Mouse (Mus musculus): ENCODE measurements around the gene Ubap1. TPM values are rescaled to one million over a fixed set of nuclear protein-coding genes. Genes with fewer than 3 reads are reported as not detected.
A peak's percentile ranks its signal among the peaks of the same experiment; 100 is the strongest.

The Ubap1 gene
- polyA plus RNA-seq, 1 experiment, result 28.5 TPM

DNA sequence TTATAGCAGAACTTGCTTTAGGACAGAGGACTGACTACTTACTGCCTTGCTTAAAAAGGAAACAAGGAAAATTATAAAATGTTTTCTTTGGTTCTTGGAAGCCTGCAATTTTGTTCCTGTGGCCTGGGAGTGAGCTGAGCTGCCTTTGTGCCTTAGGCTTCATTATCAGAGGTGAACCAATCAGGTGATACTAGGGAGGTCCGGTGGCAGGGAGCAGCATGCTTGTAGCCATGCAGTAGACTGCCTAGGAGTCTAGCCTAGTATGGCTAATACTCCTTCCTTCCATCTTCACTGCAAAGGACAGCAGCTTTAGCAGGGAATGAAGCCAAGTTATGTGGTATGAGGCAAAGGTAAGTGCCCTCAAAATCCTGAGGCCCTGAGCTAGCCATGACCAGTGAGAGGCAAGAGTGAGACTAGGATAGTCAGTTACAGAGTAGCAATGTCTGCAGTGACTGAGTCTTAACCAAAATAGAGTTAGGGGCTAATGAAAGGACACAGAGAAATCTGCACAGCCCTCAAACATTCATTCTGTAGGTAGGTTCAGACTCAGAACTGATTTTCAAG, 37.7 kb downstream of the Ubap1 start:
- H3K4me3 ChIP-seq (replicated peaks), result peak overlapping the region; percentile 39
- H3K27me3 ChIP-seq (replicated peaks), result no peaks in the 10 kb centered on the region
- H3K4me1 ChIP-seq, result peaks cover 55% of the 10 kb centered on the region
- no peaks in the 10 kb centered on the region for H3K9me3 ChIP-seq
- H3K36me3 ChIP-seq (replicated peaks; ENCODE audit: low read length), result peaks cover 95% of the 10 kb centered on the region
- TF ChIP-seq GATA1 (IDR thresholded peaks at IDR 0.05; ENCODE audit: borderline replicate concordance, low read length), result no peak
- no peak for TF ChIP-seq FLI1 (IDR thresholded peaks at IDR 0.05; ENCODE audit: low read length)

DNA sequence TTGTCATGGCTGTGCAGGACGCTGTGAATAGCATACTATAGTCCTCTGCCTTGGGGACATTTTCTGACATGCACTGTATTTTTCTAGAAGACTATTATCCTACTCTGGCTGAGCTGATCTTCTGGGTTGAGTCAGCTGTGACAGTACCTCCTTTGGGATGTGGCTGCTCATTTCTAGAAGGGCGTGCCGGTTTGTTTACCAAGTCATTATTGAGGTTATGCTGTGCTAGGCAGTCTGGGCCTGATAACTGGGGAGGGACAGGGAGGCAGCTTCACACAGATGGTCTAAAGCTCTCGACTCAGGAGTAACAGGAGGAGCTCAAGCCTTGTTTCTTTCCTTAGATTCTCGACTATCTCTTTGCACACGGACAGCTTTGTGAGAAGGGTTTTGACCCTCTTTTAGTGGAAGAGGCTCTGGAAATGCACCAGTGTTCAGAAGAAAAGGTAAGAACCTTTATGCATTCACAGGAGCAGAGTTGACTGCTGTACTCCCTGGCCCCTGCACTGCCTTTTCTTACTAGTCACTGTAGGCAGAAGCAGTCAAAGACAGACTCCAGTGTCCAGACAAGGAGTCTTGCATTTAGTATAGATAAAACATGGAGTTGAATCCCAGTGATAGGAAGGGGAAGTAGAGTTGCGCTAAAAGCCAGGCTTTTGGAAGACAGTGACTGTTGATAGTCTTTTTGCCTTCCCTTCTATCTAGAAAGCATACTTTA, 39.1 kb downstream of the Ubap1 start:
- H3K27me3 ChIP-seq (replicated peaks), result no peaks in the 10 kb centered on the region
- H3K9me3 ChIP-seq, result no peaks in the 10 kb centered on the region
- peaks cover 55% of the 10 kb centered on the region for H3K4me1 ChIP-seq
- H3K4me3 ChIP-seq (replicated peaks), result peak overlapping the region; percentile 80
- no peak for TF ChIP-seq FLI1 (IDR thresholded peaks at IDR 0.05; ENCODE audit: low read length)
- peaks cover 97% of the 10 kb centered on the region for H3K36me3 ChIP-seq (replicated peaks; ENCODE audit: low read length)

DNA sequence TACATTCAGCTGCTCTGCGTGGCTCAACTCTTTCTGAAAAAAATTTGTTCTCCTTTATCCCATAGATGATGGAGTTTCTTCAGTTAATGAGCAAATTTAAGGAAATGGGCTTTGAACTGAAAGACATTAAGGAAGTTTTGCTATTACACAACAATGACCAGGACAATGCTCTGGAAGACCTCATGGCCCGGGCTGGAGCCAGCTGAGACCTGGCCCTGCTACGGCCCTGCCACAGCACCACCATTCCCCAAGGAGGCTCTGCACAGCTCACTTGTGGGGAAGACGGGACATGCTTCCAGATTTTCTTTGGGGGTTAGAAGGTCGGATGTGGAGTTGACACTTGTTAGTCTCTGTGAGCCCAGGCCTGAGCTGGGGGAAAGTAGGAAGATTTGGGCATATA, 39.8 kb downstream of the Ubap1 start:
- Histone ChIP-seq H3K36me3 (replicated peaks; ENCODE audit: low read length) (peaks cover 97% of the 10 kb centered on the region), H3K4me3 (replicated peaks) (peak overlapping the region; percentile 71), H3K9me3 (no peaks in the 10 kb centered on the region), H3K4me1 (peaks cover 52% of the 10 kb centered on the region), H3K27me3 (replicated peaks) (no peaks in the 10 kb centered on the region)
- no peak for TF ChIP-seq FLI1 (IDR thresholded peaks at IDR 0.05; ENCODE audit: low read length)

DNA sequence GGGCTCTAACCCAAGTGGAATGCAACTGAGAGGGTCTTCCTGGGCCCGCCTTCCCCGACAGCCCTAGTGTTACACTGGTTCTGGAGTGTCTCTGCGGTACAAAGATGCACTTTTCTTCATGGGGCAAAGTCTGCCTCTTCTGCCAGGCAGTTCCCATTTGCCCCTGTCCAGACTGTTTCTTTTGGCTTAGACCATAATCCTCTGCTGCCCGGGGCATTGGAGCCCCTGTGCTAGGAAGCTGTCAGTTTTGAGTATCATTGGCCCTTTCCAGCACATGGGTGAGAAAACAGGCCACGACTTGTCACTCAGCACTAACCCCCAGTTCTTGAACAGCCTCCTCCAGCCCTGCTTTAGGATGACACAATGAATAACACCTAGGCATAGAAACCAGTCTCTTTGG, 40.4 kb downstream of the Ubap1 start:
- Histone ChIP-seq H3K9me3 (no peaks in the 10 kb centered on the region), H3K27me3 (replicated peaks) (no peaks in the 10 kb centered on the region), H3K36me3 (replicated peaks; ENCODE audit: low read length) (peaks cover 97% of the 10 kb centered on the region), H3K4me1 (peaks cover 52% of the 10 kb centered on the region), H3K4me3 (replicated peaks) (peak overlapping the region; percentile 39)
- no peak for TF ChIP-seq FLI1 (IDR thresholded peaks at IDR 0.05; ENCODE audit: low read length)
- no peak for TF ChIP-seq GATA1 (IDR thresholded peaks at IDR 0.05; ENCODE audit: borderline replicate concordance, low read length)

DNA sequence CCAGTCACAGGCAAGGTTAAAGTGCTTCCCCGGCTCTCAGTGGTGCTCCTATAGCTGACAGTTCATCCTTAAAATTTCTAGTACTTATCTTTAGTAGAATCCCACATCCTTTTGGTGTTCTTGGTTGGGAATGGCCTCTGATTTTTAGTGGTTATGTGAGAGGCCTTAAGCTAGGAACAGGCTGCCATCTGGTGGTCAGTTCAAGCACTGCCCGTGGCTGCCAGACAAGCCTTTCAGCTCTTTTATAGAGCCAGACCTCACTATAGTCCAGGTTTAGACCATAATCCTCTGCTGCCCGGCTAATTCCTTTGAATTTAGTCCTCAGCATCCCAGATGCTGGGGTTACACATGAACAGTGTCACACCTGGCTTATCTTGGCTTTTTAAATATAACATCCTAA, 41.3 kb downstream of the Ubap1 start:
- peaks cover 52% of the 10 kb centered on the region for H3K4me1 ChIP-seq
- H3K36me3 ChIP-seq (replicated peaks; ENCODE audit: low read length), result peaks cover 97% of the 10 kb centered on the region
- H3K9me3 ChIP-seq, result no peaks in the 10 kb centered on the region
- H3K27me3 ChIP-seq (replicated peaks), result no peaks in the 10 kb centered on the region
- H3K4me3 ChIP-seq (replicated peaks), result no peak overlapping the region
- no peak for TF ChIP-seq FLI1 (IDR thresholded peaks at IDR 0.05; ENCODE audit: low read length)
- no peak for TF ChIP-seq GATA1 (IDR thresholded peaks at IDR 0.05; ENCODE audit: borderline replicate concordance, low read length)

DNA sequence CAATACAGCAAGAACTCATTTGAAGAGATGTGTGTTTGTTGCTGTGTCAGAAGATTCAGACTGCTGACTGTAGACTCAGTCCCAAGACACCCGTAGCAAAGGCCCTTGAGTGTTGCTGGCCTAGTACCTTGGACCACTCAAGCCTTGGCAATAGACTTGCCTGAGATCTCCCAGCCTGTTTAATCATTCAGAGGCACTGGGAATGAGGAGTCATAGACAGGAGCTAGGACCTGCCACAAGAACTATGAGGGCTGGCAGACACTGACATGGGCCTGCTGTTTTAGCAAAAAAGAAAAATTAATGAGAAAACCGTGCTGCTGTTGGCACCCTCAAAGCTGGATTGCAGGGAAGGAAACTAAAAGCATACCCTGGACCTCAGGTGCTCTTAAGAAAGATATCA, 42.2 kb downstream of the Ubap1 start:
- Histone ChIP-seq H3K9me3 (no peaks in the 10 kb centered on the region), H3K4me3 (replicated peaks) (no peak overlapping the region), H3K27me3 (replicated peaks) (no peaks in the 10 kb centered on the region), H3K36me3 (replicated peaks; ENCODE audit: low read length) (peaks cover 97% of the 10 kb centered on the region), H3K4me1 (peaks cover 51% of the 10 kb centered on the region)
- TF ChIP-seq FLI1 (IDR thresholded peaks at IDR 0.05; ENCODE audit: low read length) (no peak), GATA1 (IDR thresholded peaks at IDR 0.05; ENCODE audit: borderline replicate concordance, low read length) (no peak)

DNA sequence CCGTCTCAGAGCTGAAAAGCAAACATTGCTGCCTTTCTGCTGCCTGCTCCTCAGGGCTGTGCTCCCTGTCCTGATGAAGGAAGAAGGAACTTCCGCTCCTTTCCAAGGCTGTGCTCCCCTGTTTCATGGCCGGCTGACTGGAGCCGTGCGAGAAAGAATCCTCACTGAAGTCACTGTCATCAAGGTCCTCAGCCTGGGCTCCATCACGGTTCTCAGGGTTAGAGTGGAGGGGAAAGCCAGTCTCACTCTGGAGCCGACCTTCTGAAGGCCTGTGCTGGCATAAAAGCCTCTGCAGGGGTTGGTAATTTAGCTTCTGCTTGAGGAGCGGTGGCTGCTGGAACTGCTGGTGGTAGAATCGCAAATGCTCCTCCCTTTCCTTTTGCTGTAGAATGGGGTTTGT, 45.9 kb downstream of the Ubap1 start:
- H3K9me3 ChIP-seq, result no peaks in the 10 kb centered on the region
- no peaks in the 10 kb centered on the region for H3K27me3 ChIP-seq (replicated peaks)
- TF ChIP-seq FLI1 (IDR thresholded peaks at IDR 0.05; ENCODE audit: low read length) (no peak), GATA1 (IDR thresholded peaks at IDR 0.05; ENCODE audit: borderline replicate concordance, low read length) (no peak)
- H3K4me3 ChIP-seq (replicated peaks), result no peak overlapping the region
- H3K36me3 ChIP-seq (replicated peaks; ENCODE audit: low read length), result peaks cover 94% of the 10 kb centered on the region
- H3K4me1 ChIP-seq, result peaks cover 14% of the 10 kb centered on the region

DNA sequence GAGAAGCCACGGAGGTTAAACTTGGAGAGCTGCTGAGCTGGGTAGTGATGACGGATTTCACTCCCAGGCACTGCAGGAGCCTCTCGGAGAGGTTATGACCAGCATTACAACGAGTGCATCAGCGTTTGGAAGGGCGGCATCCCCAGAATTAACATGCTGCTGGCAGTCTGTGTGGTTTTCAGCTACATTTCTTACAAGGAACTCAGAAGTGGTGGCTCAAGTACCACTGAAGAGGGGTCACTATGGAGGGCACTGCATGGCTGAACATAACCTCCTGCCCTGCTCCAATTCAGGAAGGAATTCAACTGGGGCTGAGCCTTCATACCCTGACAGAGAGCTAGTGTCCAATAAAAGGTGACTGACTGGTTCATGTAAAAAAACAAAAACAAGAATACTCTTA, 49.6 kb downstream of the Ubap1 start:
- no peaks in the 10 kb centered on the region for H3K27me3 ChIP-seq (replicated peaks)
- no peak for TF ChIP-seq GATA1 (IDR thresholded peaks at IDR 0.05; ENCODE audit: borderline replicate concordance, low read length)
- no peak for TF ChIP-seq FLI1 (IDR thresholded peaks at IDR 0.05; ENCODE audit: low read length)
- no peak overlapping the region for H3K4me3 ChIP-seq (replicated peaks)
- H3K9me3 ChIP-seq, result no peaks in the 10 kb centered on the region
- peaks cover 96% of the 10 kb centered on the region for H3K36me3 ChIP-seq (replicated peaks; ENCODE audit: low read length)
- no peaks in the 10 kb centered on the region for H3K4me1 ChIP-seq

DNA sequence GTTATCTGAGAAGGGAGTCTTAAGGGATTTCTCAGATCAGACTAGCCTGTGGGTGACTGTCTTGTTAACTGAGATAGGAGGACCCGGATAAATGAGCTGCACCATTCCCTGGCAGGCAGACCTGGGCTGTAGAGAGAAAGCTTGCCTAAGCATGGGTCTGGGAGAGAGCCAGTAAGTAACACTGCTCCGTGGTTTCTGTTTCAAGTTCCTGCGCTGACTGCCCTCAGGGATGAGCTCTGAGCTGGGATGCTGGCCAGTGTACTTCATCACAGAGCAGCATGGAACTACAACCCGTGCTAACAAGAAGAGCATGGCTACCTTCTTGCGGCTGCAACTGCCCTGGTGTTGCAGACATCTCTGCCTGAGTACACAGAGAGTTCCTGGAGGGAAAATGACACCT, 51.1 kb downstream of the Ubap1 start:
- Histone ChIP-seq H3K27me3 (replicated peaks) (no peaks in the 10 kb centered on the region), H3K4me1 (no peaks in the 10 kb centered on the region), H3K4me3 (replicated peaks) (no peak overlapping the region), H3K9me3 (no peaks in the 10 kb centered on the region), H3K36me3 (replicated peaks; ENCODE audit: low read length) (peaks cover 96% of the 10 kb centered on the region)
- TF ChIP-seq FLI1 (IDR thresholded peaks at IDR 0.05; ENCODE audit: low read length), result no peak
- TF ChIP-seq GATA1 (IDR thresholded peaks at IDR 0.05; ENCODE audit: borderline replicate concordance, low read length), result no peak

DNA sequence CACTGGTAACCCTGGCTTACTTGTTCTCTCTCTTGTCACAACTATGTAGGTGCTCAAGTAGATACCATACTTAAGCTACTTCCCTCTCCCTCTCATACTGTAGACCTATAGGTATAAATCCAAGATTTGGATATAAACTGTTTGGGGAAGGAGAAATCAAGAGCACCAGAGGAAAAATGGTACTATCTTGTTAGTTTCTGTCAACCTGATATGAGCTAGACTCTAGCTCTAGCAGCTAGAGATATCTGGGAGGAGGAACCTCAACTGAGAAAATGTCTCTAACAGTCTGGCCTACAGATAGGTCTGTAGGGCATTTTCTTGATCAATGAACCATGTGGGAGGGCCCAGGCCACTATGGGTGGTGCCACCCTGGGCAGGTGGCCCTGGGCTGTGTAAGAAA, 52.4 kb downstream of the Ubap1 start:
- no peak for TF ChIP-seq FLI1 (IDR thresholded peaks at IDR 0.05; ENCODE audit: low read length)
- no peak for TF ChIP-seq GATA1 (IDR thresholded peaks at IDR 0.05; ENCODE audit: borderline replicate concordance, low read length)
- no peaks in the 10 kb centered on the region for H3K4me1 ChIP-seq
- no peaks in the 10 kb centered on the region for H3K27me3 ChIP-seq (replicated peaks)
- no peak overlapping the region for H3K4me3 ChIP-seq (replicated peaks)
- H3K9me3 ChIP-seq, result no peaks in the 10 kb centered on the region
- peaks cover 92% of the 10 kb centered on the region for H3K36me3 ChIP-seq (replicated peaks; ENCODE audit: low read length)
